Comparison of ENCODE assay signal across 20 mouse cellular contexts in genomic region chr10:67111044-67111798, GRCm38 (mm10). TPM values are rescaled to one million over a fixed set of nuclear protein-coding genes. Genes with fewer than 3 reads are reported as not detected.
DNase-seq lines count a peak whose midpoint lies in the region; ATAC-seq and TF ChIP-seq lines count a peak whose summit lies in the region.
"Had no signal": no experiment of that assay in that cellular context is flagged by ENCODE, and none has a peak within 500 bp of the region (broad histone marks: within the 10 kb centered on the region; RNA-seq: fewer than 3 reads in every experiment).

No protein-coding gene starts in this region.

- H3K4me2 ChIP-seq in embryonic facial prominence, embryonic 13.5 days, result no peak overlapping the region
- no peak overlapping the region for H3K4me2 ChIP-seq in heart, postnatal 0 days (ENCODE audit: low read depth, low read length)
- H3K4me2 ChIP-seq in heart, embryonic 12.5 days, result no peak overlapping the region
- no peak overlapping the region for H3K4me2 ChIP-seq in liver, embryonic 11.5 days
- H3K4me2 ChIP-seq: hindbrain, embryonic 14.5 days; liver, embryonic 13.5 days; midbrain, embryonic 13.5 days had no signal

- H3K27me3 ChIP-seq in embryonic facial prominence, embryonic 13.5 days, result no peaks in the 10 kb centered on the region
- H3K27me3 ChIP-seq in embryonic facial prominence, embryonic 10.5 days (replicated peaks; ENCODE audit: low read depth, poor library complexity, severe bottlenecking), result no peaks in the 10 kb centered on the region
- H3K27me3 ChIP-seq in heart, postnatal 0 days (ENCODE audit: control insufficient read depth, insufficient read depth, low read length), result no peaks in the 10 kb centered on the region
- no peaks in the 10 kb centered on the region for H3K27me3 ChIP-seq in heart, embryonic 12.5 days (replicated peaks)
- H3K27me3 ChIP-seq in liver, embryonic 11.5 days (replicated peaks; ENCODE audit: control insufficient read depth, insufficient read depth, low read length), result no peaks in the 10 kb centered on the region
- H3K27me3 ChIP-seq: liver, embryonic 13.5 days; midbrain, embryonic 13.5 days had no signal

- no peak overlapping the region for H3K4me3 ChIP-seq in embryonic facial prominence, embryonic 13.5 days
- H3K4me3 ChIP-seq in embryonic facial prominence, embryonic 10.5 days, result no peak overlapping the region
- no peak overlapping the region for H3K4me3 ChIP-seq in heart, postnatal 0 days (ENCODE audit: low read depth, low read length)
- H3K4me3 ChIP-seq in heart, embryonic 12.5 days, result no peak overlapping the region
- no peak overlapping the region for H3K4me3 ChIP-seq in liver, embryonic 11.5 days (ENCODE audit: low read depth, low read length)
- H3K4me3 ChIP-seq: erythroblast, embryonic 14.5 days; liver, embryonic 13.5 days; midbrain, embryonic 13.5 days had no signal

- peak overlapping the region; percentile 16 for H3K27ac ChIP-seq in embryonic facial prominence, embryonic 13.5 days
- no peak overlapping the region for H3K27ac ChIP-seq in embryonic facial prominence, embryonic 10.5 days (replicated peaks)
- peak overlapping the region; percentile 15; the same call in 1 of the 2 replicates for H3K27ac ChIP-seq in heart, postnatal 0 days (ENCODE audit: low read depth)
- no peak overlapping the region for H3K27ac ChIP-seq in heart, embryonic 12.5 days (ENCODE audit: poor library complexity, severe bottlenecking)
- H3K27ac ChIP-seq in liver, embryonic 11.5 days (ENCODE audit: low read depth, low read length), result no peak overlapping the region
- H3K27ac ChIP-seq: hindbrain, embryonic 14.5 days; liver, embryonic 13.5 days; midbrain, embryonic 13.5 days; stomach, postnatal 0 days had no signal

- no peak for DNase-seq in embryonic facial prominence, embryonic 10.5 days (ENCODE audit: low spot score)
- DNase-seq in heart, postnatal 0 days (ENCODE audit: low spot score), result no peak
- DNase-seq in liver, embryonic 11.5 days (ENCODE audit: low spot score), result peak; percentile 22
- DNase-seq in liver, result no peak
- peak; percentile 66 for DNase-seq in brain, adult 2 months (ENCODE audit: low read depth, low spot score)
- DNase-seq in yolk sac, embryonic 10.5 days (ENCODE audit: low spot score), result no peak
- DNase-seq: adrenal gland, adult 2 months; cerebellum, adult 11-12 months; cerebellum, postnatal 36 days; kidney, adult 11 months; kidney, postnatal 10 days; liver, embryonic 13.5 days; lung, postnatal 10 days had no signal

- no peak overlapping the region for H3K9ac ChIP-seq in embryonic facial prominence, embryonic 13.5 days
- H3K9ac ChIP-seq in heart, postnatal 0 days (replicated peaks; ENCODE audit: low read depth, low read length), result no peak overlapping the region
- H3K9ac ChIP-seq in heart, embryonic 12.5 days, result no peak overlapping the region
- no peak overlapping the region for H3K9ac ChIP-seq in liver, embryonic 11.5 days (ENCODE audit: low read depth, low read length)
- H3K9ac ChIP-seq: hindbrain, embryonic 14.5 days; liver, embryonic 13.5 days; midbrain, embryonic 13.5 days had no signal

- ATAC-seq in embryonic facial prominence, embryonic 13.5 days (ENCODE audit: insufficient number of reproducible peaks, insufficient read depth, low FRiP score, low TSS enrichment, low read depth), result no peak
- no peak for ATAC-seq in heart, postnatal 0 days (ENCODE audit: insufficient read depth, low read depth)
- ATAC-seq in heart, embryonic 12.5 days (ENCODE audit: insufficient number of reproducible peaks, low FRiP score), result no peak
- no peak for ATAC-seq in liver, embryonic 11.5 days (replicated peaks; ENCODE audit: low FRiP score)
- ATAC-seq: forebrain, embryonic 14.5 days; midbrain, embryonic 13.5 days had no signal

- WGBS in embryonic facial prominence, embryonic 13.5 days, result 68% methylated on average over 14 of the region's 14 CpGs
- 87% methylated on average over 14 of the region's 14 CpGs for WGBS in embryonic facial prominence, embryonic 10.5 days
- WGBS in heart, postnatal 0 days, result 57% methylated on average over 14 of the region's 14 CpGs
- 72% methylated on average over 14 of the region's 14 CpGs for WGBS in heart, embryonic 12.5 days
- WGBS in liver, embryonic 11.5 days, result 85% methylated on average over 14 of the region's 14 CpGs

- TF ChIP-seq CTCF in heart, postnatal 0 days (IDR thresholded peaks at IDR 0.05; ENCODE audit: low read depth), result no peak

- peaks cover 72% of the 10 kb centered on the region for H3K4me1 ChIP-seq in embryonic facial prominence, embryonic 13.5 days
- H3K4me1 ChIP-seq in embryonic facial prominence, embryonic 10.5 days, result peaks cover 67% of the 10 kb centered on the region
- H3K4me1 ChIP-seq in heart, postnatal 0 days (ENCODE audit: control insufficient read depth, insufficient read depth), result peaks cover 54% of the 10 kb centered on the region
- peaks cover 76% of the 10 kb centered on the region for H3K4me1 ChIP-seq in heart, embryonic 12.5 days (replicated peaks)
- H3K4me1 ChIP-seq in liver, embryonic 11.5 days (replicated peaks; ENCODE audit: control insufficient read depth, insufficient read depth, low read length), result peaks cover 25% of the 10 kb centered on the region

- TF ChIP-seq EP300 in heart, postnatal 0 days (IDR thresholded peaks at IDR 0.05; ENCODE audit: low read depth), result no peak

- peaks cover 4% of the 10 kb centered on the region; the same call in 1 of the 2 replicates for H3K9me3 ChIP-seq in embryonic facial prominence, embryonic 13.5 days
- no peaks in the 10 kb centered on the region for H3K9me3 ChIP-seq in embryonic facial prominence, embryonic 10.5 days
- H3K9me3 ChIP-seq in heart, postnatal 0 days (replicated peaks; ENCODE audit: control insufficient read depth, low read length), result no peaks in the 10 kb centered on the region
- H3K9me3 ChIP-seq in heart, embryonic 12.5 days (replicated peaks), result 0 out of 2 replicates have a peak, but pooled peaks cover 2% of the 10 kb centered on the region
- H3K9me3 ChIP-seq in liver, embryonic 11.5 days (ENCODE audit: control insufficient read depth, low read length), result no peaks in the 10 kb centered on the region
- H3K9me3 ChIP-seq: liver, embryonic 13.5 days; midbrain, embryonic 13.5 days had no signal

- no peaks in the 10 kb centered on the region for H3K36me3 ChIP-seq in embryonic facial prominence, embryonic 13.5 days
- H3K36me3 ChIP-seq in embryonic facial prominence, embryonic 10.5 days (replicated peaks), result peaks cover 14% of the 10 kb centered on the region; the same call in 1 of the 2 replicates
- H3K36me3 ChIP-seq in heart, postnatal 0 days (replicated peaks; ENCODE audit: control insufficient read depth, insufficient read depth, low read length), result peaks cover 6% of the 10 kb centered on the region
- 0 out of 2 replicates have a peak, but pooled peaks cover 3% of the 10 kb centered on the region for H3K36me3 ChIP-seq in heart, embryonic 12.5 days
- H3K36me3 ChIP-seq in liver, embryonic 11.5 days (ENCODE audit: control insufficient read depth, insufficient read depth, low read length), result no peaks in the 10 kb centered on the region; the same call in 1 of the 2 replicates
- H3K36me3 ChIP-seq: liver, embryonic 13.5 days; midbrain, embryonic 13.5 days had no signal

RNA-seq across cellular contexts. Expression of gene Reep3, which starts 14.5 kb away (rescaled TPM):
- 46.3 and 51.3 TPM in 2 replicates for polyA plus RNA-seq in embryonic facial prominence, embryonic 13.5 days (2015; fragmentation: Nextera tagmentation; extraction: Ambion mirVana)
- polyA plus RNA-seq in embryonic facial prominence, embryonic 10.5 days (2016; fragmentation: Nextera tagmentation; extraction: Ambion mirVana), result 23.7 and 24.6 TPM in 2 replicates
- total RNA-seq in heart, postnatal 0 days (2014; rRNA removed; ENCODE audit: low replicate concordance), result 24.0 and 26.6 TPM in 2 replicates
- polyA plus RNA-seq in heart, postnatal 0 days (2015; fragmentation: Nextera tagmentation; extraction: Ambion mirVana), result 25.6 and 26.8 TPM in 2 replicates
- polyA plus RNA-seq in heart, embryonic 12.5 days (2016; fragmentation: Nextera tagmentation; extraction: Ambion mirVana), result 28.4 and 29.3 TPM in 2 replicates
- 11.5 and 12.4 TPM in 2 replicates for polyA plus RNA-seq in liver, embryonic 11.5 days (2014; fragmentation: Nextera tagmentation; extraction: Ambion mirVana)

RNA-seq across cellular contexts. Expression of gene Jmjd1c, which starts 15.3 kb away (rescaled TPM):
- polyA plus RNA-seq in embryonic facial prominence, embryonic 13.5 days (2015; fragmentation: Nextera tagmentation; extraction: Ambion mirVana), result 50.7 and 53.0 TPM in 2 replicates
- 33.1 and 34.9 TPM in 2 replicates for polyA plus RNA-seq in embryonic facial prominence, embryonic 10.5 days (2016; fragmentation: Nextera tagmentation; extraction: Ambion mirVana)
- total RNA-seq in heart, postnatal 0 days (2014; rRNA removed; ENCODE audit: low replicate concordance), result 42.4 and 55.3 TPM in 2 replicates
- 28.1 and 29.0 TPM in 2 replicates for polyA plus RNA-seq in heart, postnatal 0 days (2015; fragmentation: Nextera tagmentation; extraction: Ambion mirVana)
- 37.9 and 42.3 TPM in 2 replicates for polyA plus RNA-seq in heart, embryonic 12.5 days (2016; fragmentation: Nextera tagmentation; extraction: Ambion mirVana)
- 26.0 and 31.6 TPM in 2 replicates for polyA plus RNA-seq in liver, embryonic 11.5 days (2014; fragmentation: Nextera tagmentation; extraction: Ambion mirVana)

Comparison
In these comparisons a context has a peak if more than half of its experiments do, and no peak if none do; other contexts are left out.
1. H3K27ac ChIP-seq: peak in embryonic facial prominence, embryonic 13.5 days (single experiment) and heart, postnatal 0 days (single experiment); none in embryonic facial prominence, embryonic 10.5 days (single experiment), heart, embryonic 12.5 days (single experiment) and liver, embryonic 11.5 days (single experiment).
2. DNase-seq: peak in liver, embryonic 11.5 days (single experiment) and brain, adult 2 months (single experiment); none in embryonic facial prominence, embryonic 10.5 days (single experiment), heart, postnatal 0 days (single experiment), liver (single experiment) and yolk sac, embryonic 10.5 days (single experiment).